Mouse (Mus musculus): ENCODE results near the gene Doc2a.

DNA sequence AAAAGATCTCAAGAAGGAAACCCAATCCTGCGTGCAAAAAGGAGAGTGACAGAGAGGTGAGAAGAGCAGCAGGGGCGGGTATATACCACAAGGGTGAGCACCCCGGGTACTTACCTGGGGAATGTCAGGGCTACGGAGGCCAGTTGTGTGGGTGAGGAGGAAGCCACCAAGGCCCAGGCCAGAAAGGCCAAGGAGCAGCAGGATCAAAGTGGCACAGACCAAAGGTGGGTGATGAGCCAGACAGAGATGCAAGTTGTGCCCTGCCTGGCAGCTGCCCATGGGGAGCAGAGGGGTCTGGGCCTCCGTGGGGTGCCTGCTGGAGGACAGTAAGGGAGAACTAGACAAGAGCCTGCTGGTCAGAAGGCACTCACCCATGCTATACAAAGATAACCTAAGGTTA, 49.7 kb downstream of the Doc2a start:
- TF ChIP-seq CTCF (IDR thresholded peaks at IDR 0.05) (no peak), EP300 (IDR thresholded peaks at IDR 0.05) (no peak)
